Mouse (Mus musculus) kidney, adult 11 months (tissue): ENCODE measurements around the gene Slc35f1.

Experiments
- DNase-seq: peaks from one replicate; pipeline ENCODE4 v3.0.0; 2022

Gene Slc35f1

GRCm38 (mm10) chr10:53115673-53116398, 425.5 kb downstream of the Slc35f1 start:
- no peak for DNase-seq

GRCm38 (mm10) chr10:53120608-53121007, 430.3 kb downstream of the Slc35f1 start:
- no peak for DNase-seq

GRCm38 (mm10) chr10:53124365-53124764, 434.0 kb downstream of the Slc35f1 start:
- no peak for DNase-seq

- DNase-seq, result no peak
These were observed 442.4 kb downstream of the Slc35f1 start for GRCm38 (mm10) chr10:53132707-53133106.

- DNase-seq, result no peak
These were observed 460.0 kb downstream of the Slc35f1 start for GRCm38 (mm10) chr10:53150321-53150720.

- no peak for DNase-seq
These were observed 460.6 kb downstream of the Slc35f1 start for GRCm38 (mm10) chr10:53150916-53151315.

- no peak for DNase-seq
These were observed 466.0 kb downstream of the Slc35f1 start for GRCm38 (mm10) chr10:53156374-53156773.

- DNase-seq, result no peak
These were observed 467.4 kb downstream of the Slc35f1 start for GRCm38 (mm10) chr10:53157740-53158139.
